Mouse (Mus musculus): ENCODE measurements around the gene Wbp4. TPM values are rescaled to one million over a fixed set of nuclear protein-coding genes. Genes with fewer than 3 reads are reported as not detected.

Gene Wbp4
- polyA plus RNA-seq, 1 experiment from 2014 or later, result 40.8 TPM

DNA sequence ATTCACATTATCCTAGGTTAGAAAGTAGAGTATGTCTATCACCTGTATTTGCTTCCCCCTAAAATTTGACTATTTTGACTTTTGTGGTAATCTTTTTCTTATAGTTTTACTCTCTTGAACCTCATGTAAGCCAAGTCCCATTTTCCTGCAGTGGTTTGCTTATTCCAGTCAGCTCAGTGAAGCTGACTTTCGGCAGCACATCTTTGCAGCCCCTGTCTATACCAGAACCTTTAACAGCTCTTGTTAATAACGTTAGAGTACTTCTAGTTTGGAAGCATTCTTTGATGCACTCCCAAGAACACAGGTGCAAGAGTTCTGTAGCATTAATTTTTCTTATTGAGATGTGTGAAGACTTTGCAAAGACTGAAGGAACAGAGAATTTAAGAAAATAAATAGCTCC is 36.8 kb upstream of the Wbp4 start:
- H3K4me1 ChIP-seq, result 0 out of 2 replicates have a peak, but pooled peaks cover 7% of the 10 kb centered on the region
- no peak overlapping the region for H3K27ac ChIP-seq
- H3K4me3 ChIP-seq (replicated peaks), result no peak overlapping the region
- no peak overlapping the region for H3K9ac ChIP-seq
- H3K36me3 ChIP-seq, result no peaks in the 10 kb centered on the region
- no peak for ATAC-seq (replicated peaks; ENCODE audit: low FRiP score)
- H3K27me3 ChIP-seq, result no peaks in the 10 kb centered on the region
- H3K4me2 ChIP-seq, result no peak overlapping the region
- WGBS, result 84% methylated on average over 2 of the region's 2 CpGs
- H3K9me3 ChIP-seq (replicated peaks), result no peaks in the 10 kb centered on the region

- H3K36me3 ChIP-seq, result no peaks in the 10 kb centered on the region
- ATAC-seq (replicated peaks; ENCODE audit: low FRiP score), result no peak
- 0 out of 2 replicates have a peak, but pooled peaks cover 7% of the 10 kb centered on the region for H3K4me1 ChIP-seq
- no peak overlapping the region for H3K4me3 ChIP-seq (replicated peaks)
- no peaks in the 10 kb centered on the region for H3K27me3 ChIP-seq
- H3K4me2 ChIP-seq, result 0 out of 2 replicates have a peak overlapping the region, but pooled peaks have one; percentile 30
- H3K9me3 ChIP-seq (replicated peaks), result no peaks in the 10 kb centered on the region
- H3K9ac ChIP-seq, result no peak overlapping the region
- no peak overlapping the region for H3K27ac ChIP-seq
- WGBS, result 81% methylated on average over 8 of the region's 8 CpGs
Observed at GRCm38 (mm10) chr14:79517185-79517740, 35.9 kb upstream of the Wbp4 start.

DNA sequence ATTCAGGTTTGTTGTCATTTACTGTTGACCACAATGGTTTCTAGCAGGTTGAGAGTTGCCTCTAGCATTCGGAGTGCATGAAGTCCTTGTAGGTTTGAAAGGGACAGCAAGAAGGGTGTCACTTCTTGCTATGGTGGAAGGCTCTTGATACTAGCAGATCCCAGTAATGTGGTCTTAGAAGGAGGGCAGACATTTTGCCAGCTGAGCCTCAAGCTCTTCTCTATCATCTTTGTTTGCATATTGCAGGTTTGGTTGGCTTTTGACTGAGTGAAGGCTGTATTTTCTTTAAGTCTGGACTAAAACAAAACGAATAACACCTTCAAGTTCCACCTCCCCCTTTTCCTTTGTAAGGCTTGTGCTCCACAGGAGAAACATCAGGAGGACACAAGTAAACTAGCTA is 35.4 kb upstream of the Wbp4 start:
- Histone ChIP-seq H3K4me2 (peak overlapping the region; percentile 30; the same call in 1 of the 2 replicates), H3K9me3 (replicated peaks) (no peaks in the 10 kb centered on the region), H3K27me3 (no peaks in the 10 kb centered on the region), H3K4me1 (0 out of 2 replicates have a peak, but pooled peaks cover 7% of the 10 kb centered on the region), H3K36me3 (no peaks in the 10 kb centered on the region), H3K27ac (no peak overlapping the region), H3K9ac (no peak overlapping the region), H3K4me3 (replicated peaks) (no peak overlapping the region)
- WGBS, result 82% methylated on average over 2 of the region's 2 CpGs
- no peak for ATAC-seq (replicated peaks; ENCODE audit: low FRiP score)

DNA sequence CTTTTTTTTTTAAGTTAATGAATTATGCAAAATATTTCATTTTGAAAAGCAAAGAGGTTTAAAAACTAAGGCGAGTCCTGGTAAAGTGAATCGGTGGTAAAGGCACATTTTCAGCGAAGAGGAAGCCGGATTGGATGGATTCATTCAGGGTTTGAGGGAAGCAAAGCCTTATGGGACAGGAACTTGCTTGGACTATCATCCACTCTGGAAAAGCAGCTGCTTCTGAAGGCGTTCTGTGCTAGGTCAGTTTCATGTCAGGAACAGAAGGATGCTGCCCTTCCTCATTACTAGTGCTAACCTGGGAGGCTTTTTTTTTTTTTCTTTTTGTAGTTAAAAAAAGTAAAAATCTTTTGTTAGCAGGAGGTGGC is 34.9 kb upstream of the Wbp4 start:
- WGBS, result 75% methylated on average over 5 of the region's 5 CpGs
- Histone ChIP-seq H3K4me2 (peak overlapping the region; percentile 30), H3K4me3 (replicated peaks) (peak overlapping the region; percentile 28; the same call in 1 of the 2 replicates), H3K27me3 (no peaks in the 10 kb centered on the region), H3K36me3 (no peaks in the 10 kb centered on the region), H3K27ac (no peak overlapping the region; the same call in 1 of the 2 replicates), H3K9ac (no peak overlapping the region), H3K4me1 (peaks cover 7% of the 10 kb centered on the region; the same call in 1 of the 2 replicates), H3K9me3 (replicated peaks) (no peaks in the 10 kb centered on the region)
- ATAC-seq (replicated peaks; ENCODE audit: low FRiP score), result no peak

DNA sequence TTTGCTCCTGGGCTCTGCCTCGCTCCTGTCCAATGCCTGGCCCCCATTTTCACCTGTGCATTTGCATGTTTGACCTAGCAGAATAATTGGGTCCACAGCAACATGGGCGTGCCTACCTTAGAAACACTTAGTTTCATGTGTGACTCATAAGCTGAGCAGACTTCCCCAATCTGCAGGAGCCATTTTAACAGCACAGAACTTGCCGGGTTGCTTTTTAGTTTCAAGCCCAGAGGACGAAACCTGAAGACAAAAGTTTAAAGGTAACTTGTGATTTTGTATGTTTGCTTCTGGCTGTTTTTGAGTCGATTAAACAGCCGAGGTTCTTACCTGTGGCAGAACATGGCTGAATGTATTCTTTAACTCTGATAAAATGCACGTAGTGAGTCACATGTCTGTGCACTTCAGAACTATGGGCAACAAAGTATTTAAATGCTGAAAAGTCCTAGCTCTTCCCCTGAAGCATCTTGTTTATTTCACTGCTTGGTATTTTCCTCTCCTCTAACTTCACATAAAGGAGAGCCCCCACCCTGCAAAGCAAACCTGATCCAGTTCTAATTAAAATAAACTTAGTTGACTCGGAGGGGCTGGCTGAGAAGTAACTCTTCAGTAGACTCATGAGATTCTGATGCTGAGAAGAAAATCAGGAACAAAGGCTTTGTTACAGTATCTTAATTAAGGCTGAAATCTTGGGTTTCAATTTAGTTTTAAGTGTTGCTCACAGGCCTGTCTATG is 34.4 kb upstream of the Wbp4 start:
- Histone ChIP-seq H3K9me3 (replicated peaks) (no peaks in the 10 kb centered on the region), H3K4me1 (peaks cover 9% of the 10 kb centered on the region; the same call in 1 of the 2 replicates), H3K9ac (no peak overlapping the region), H3K27me3 (no peaks in the 10 kb centered on the region), H3K4me3 (replicated peaks) (peak overlapping the region; percentile 28), H3K4me2 (peak overlapping the region; percentile 38), H3K36me3 (no peaks in the 10 kb centered on the region), H3K27ac (peak overlapping the region; percentile 76)
- peak; percentile 70; the same call in 1 of the 2 replicates for ATAC-seq (replicated peaks; ENCODE audit: low FRiP score)
- WGBS, result 68% methylated on average over 8 of the region's 8 CpGs

- 0 out of 2 replicates have a peak, but pooled peaks have one; percentile 67 for ATAC-seq (replicated peaks; ENCODE audit: low FRiP score)
- no peak overlapping the region for H3K27ac ChIP-seq
- H3K4me2 ChIP-seq, result peak overlapping the region; percentile 38
- H3K9ac ChIP-seq, result no peak overlapping the region
- peaks cover 9% of the 10 kb centered on the region; the same call in 1 of the 2 replicates for H3K4me1 ChIP-seq
- H3K9me3 ChIP-seq (replicated peaks), result no peaks in the 10 kb centered on the region
- 69% methylated on average over 8 of the region's 8 CpGs for WGBS
- no peaks in the 10 kb centered on the region for H3K36me3 ChIP-seq
- no peaks in the 10 kb centered on the region for H3K27me3 ChIP-seq
- peak overlapping the region; percentile 28 for H3K4me3 ChIP-seq (replicated peaks)
Observed at GRCm38 (mm10) chr14:79515100-79515499, 33.8 kb upstream of the Wbp4 start.

GRCm38 (mm10) chr14:79513951-79514350 is 32.6 kb upstream of the Wbp4 start:
- H3K4me2 ChIP-seq, result no peak overlapping the region
- H3K4me1 ChIP-seq, result peaks cover 9% of the 10 kb centered on the region; the same call in 1 of the 2 replicates
- H3K4me3 ChIP-seq (replicated peaks), result no peak overlapping the region
- H3K27me3 ChIP-seq, result no peaks in the 10 kb centered on the region
- H3K36me3 ChIP-seq, result no peaks in the 10 kb centered on the region
- H3K9me3 ChIP-seq (replicated peaks), result no peaks in the 10 kb centered on the region
- WGBS, result 79% methylated on average over 2 of the region's 2 CpGs
- no peak overlapping the region for H3K9ac ChIP-seq
- ATAC-seq (replicated peaks; ENCODE audit: low FRiP score), result no peak
- no peak overlapping the region for H3K27ac ChIP-seq

- no peak for ATAC-seq (replicated peaks; ENCODE audit: low FRiP score)
- H3K36me3 ChIP-seq, result no peaks in the 10 kb centered on the region
- no peak overlapping the region for H3K4me3 ChIP-seq (replicated peaks)
- H3K9ac ChIP-seq, result no peak overlapping the region
- H3K27me3 ChIP-seq, result no peaks in the 10 kb centered on the region
- peaks cover 5% of the 10 kb centered on the region; the same call in 1 of the 2 replicates for H3K4me1 ChIP-seq
- 67% methylated on average over 1 of the region's 1 CpGs for WGBS
- no peak overlapping the region for H3K27ac ChIP-seq
- H3K4me2 ChIP-seq, result no peak overlapping the region
- H3K9me3 ChIP-seq (replicated peaks), result no peaks in the 10 kb centered on the region
Observed at GRCm38 (mm10) chr14:79511521-79511920, 30.2 kb upstream of the Wbp4 start.

GRCm38 (mm10) chr14:79508662-79509305 is 27.5 kb upstream of the Wbp4 start:
- Histone ChIP-seq H3K9me3 (replicated peaks) (no peaks in the 10 kb centered on the region), H3K4me2 (no peak overlapping the region), H3K27ac (no peak overlapping the region), H3K27me3 (no peaks in the 10 kb centered on the region), H3K36me3 (no peaks in the 10 kb centered on the region), H3K9ac (no peak overlapping the region), H3K4me3 (replicated peaks) (no peak overlapping the region), H3K4me1 (peaks cover 9% of the 10 kb centered on the region)
- WGBS, result 68% methylated on average over 9 of the region's 9 CpGs
- no peak for ATAC-seq (replicated peaks; ENCODE audit: low FRiP score)

DNA sequence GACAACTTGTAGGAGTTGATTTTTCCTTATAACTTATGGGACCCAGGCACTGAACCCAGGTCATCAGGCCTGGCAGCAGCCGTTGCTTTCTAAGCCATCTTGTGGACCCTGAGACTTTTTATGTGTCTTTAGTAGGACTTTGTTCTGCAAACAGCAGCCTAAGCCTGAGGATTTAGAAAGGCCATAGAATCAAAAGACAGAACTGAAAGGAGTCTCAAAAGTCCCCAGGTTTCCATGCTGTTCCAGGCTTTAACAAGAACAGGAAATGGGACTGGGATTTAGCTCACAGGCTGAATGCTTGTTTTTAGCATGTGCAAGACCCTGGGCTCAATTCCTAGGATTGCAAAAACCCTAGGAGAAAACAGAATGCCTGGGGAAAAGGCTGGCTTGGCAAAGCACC is 26.5 kb upstream of the Wbp4 start:
- H3K9me3 ChIP-seq (replicated peaks), result no peaks in the 10 kb centered on the region
- no peak overlapping the region for H3K4me3 ChIP-seq (replicated peaks)
- no peaks in the 10 kb centered on the region for H3K27me3 ChIP-seq
- peaks cover 13% of the 10 kb centered on the region for H3K4me1 ChIP-seq
- H3K9ac ChIP-seq, result no peak overlapping the region
- H3K27ac ChIP-seq, result no peak overlapping the region
- H3K36me3 ChIP-seq, result no peaks in the 10 kb centered on the region
- no peak for ATAC-seq (replicated peaks; ENCODE audit: low FRiP score)
- whole genome bisulfite sequencing, result 76% methylated on average over 1 of the region's 1 CpGs
- no peak overlapping the region for H3K4me2 ChIP-seq

- no peaks in the 10 kb centered on the region for H3K36me3 ChIP-seq
- peaks cover 12% of the 10 kb centered on the region for H3K4me1 ChIP-seq
- ATAC-seq (replicated peaks; ENCODE audit: low FRiP score), result peak; percentile 64
- H3K4me3 ChIP-seq (replicated peaks), result no peak overlapping the region
- no peaks in the 10 kb centered on the region for H3K27me3 ChIP-seq
- no peak overlapping the region for H3K4me2 ChIP-seq
- WGBS, result 67% methylated on average over 9 of the region's 9 CpGs
- H3K27ac ChIP-seq, result no peak overlapping the region
- H3K9ac ChIP-seq, result no peak overlapping the region
- no peaks in the 10 kb centered on the region for H3K9me3 ChIP-seq (replicated peaks)
Observed at GRCm38 (mm10) chr14:79506207-79506606, 24.9 kb upstream of the Wbp4 start.
